Mouse (Mus musculus): ENCODE measurements at regions not wholly inside any gene's neighbourhood (a gene's known extent, or its start where the extent isn't known, plus 50 kb on each side); places are given as distances from the start of the nearest gene placed in this dataset.

- Histone ChIP-seq H3K9ac (ENCODE audit: low read length) (no peak overlapping the region), H3K4me1 (ENCODE audit: control insufficient read depth in 2 of 2, insufficient read depth in 2 of 2, low read length in 2 of 2) (peaks cover 0 to 2% of the 10 kb centered on the region in 2 experiments; a peak in 1 of 4 replicates), H3K27ac (replicated peaks in 1 of 2; ENCODE audit: control insufficient read depth in 1 of 2, insufficient read depth in 1 of 2, low read depth in 2 of 2, low read length in 2 of 2) (no peak overlapping the region), H3K4me3 (ENCODE audit: control insufficient read depth in 1 of 2, insufficient read depth in 1 of 2, low read depth in 1 of 2, low read length in 2 of 2) (no peak overlapping the region), H3K27me3 (ENCODE audit: control insufficient read depth, insufficient read depth, low read length) (no peaks in the 10 kb centered on the region), H3K9me3 (ENCODE audit: control insufficient read depth, low read length) (no peaks in the 10 kb centered on the region), H3K4me2 (ENCODE audit: low read length) (no peak overlapping the region), H3K36me3 (ENCODE audit: control insufficient read depth, insufficient read depth, low read length) (no peaks in the 10 kb centered on the region)
- 84% methylated on average over 6 of the region's 6 CpGs for WGBS
- ATAC-seq (ENCODE audit: insufficient number of reproducible peaks, insufficient read depth, low FRiP score, low read depth) = no peak
Observed at GRCm38 (mm10) chr1:187446511-187446910, 162.1 kb upstream of the Esrrg start.

GRCm38 (mm10) chr1:187448173-187448572 lies 160.4 kb upstream of the Esrrg start:
- 17% methylated on average over 6 of the region's 6 CpGs for WGBS
- Histone ChIP-seq H3K9ac (ENCODE audit: low read length) (no peak overlapping the region), H3K9me3 (ENCODE audit: control insufficient read depth, low read length) (no peaks in the 10 kb centered on the region), H3K4me2 (ENCODE audit: low read length) (peak overlapping the region; percentile 7; the same call in 1 of the 2 replicates), H3K27ac (replicated peaks in 1 of 2; ENCODE audit: control insufficient read depth in 1 of 2, insufficient read depth in 1 of 2, low read depth in 2 of 2, low read length in 2 of 2) (no peak overlapping the region), H3K27me3 (ENCODE audit: control insufficient read depth, insufficient read depth, low read length) (no peaks in the 10 kb centered on the region), H3K4me1 (ENCODE audit: control insufficient read depth in 2 of 2, insufficient read depth in 2 of 2, low read length in 2 of 2) (peaks cover 0 to 2% of the 10 kb centered on the region in 2 experiments; a peak in 1 of 4 replicates), H3K36me3 (ENCODE audit: control insufficient read depth, insufficient read depth, low read length) (no peaks in the 10 kb centered on the region), H3K4me3 (ENCODE audit: control insufficient read depth in 1 of 2, insufficient read depth in 1 of 2, low read depth in 1 of 2, low read length in 2 of 2) (no peak overlapping the region)
- no peak for ATAC-seq (ENCODE audit: insufficient number of reproducible peaks, insufficient read depth, low FRiP score, low read depth)

GRCm38 (mm10) chr1:187450106-187450505 lies 158.5 kb upstream of the Esrrg start:
- H3K9me3 ChIP-seq (ENCODE audit: control insufficient read depth, low read length) = no peaks in the 10 kb centered on the region
- H3K4me1 ChIP-seq (ENCODE audit: control insufficient read depth in 2 of 2, insufficient read depth in 2 of 2, low read length in 2 of 2) = peaks cover 0 to 2% of the 10 kb centered on the region in 2 experiments; a peak in 1 of 4 replicates
- no peak overlapping the region for H3K4me2 ChIP-seq (ENCODE audit: low read length)
- H3K36me3 ChIP-seq (ENCODE audit: control insufficient read depth, insufficient read depth, low read length) = no peaks in the 10 kb centered on the region
- ATAC-seq (ENCODE audit: insufficient number of reproducible peaks, insufficient read depth, low FRiP score, low read depth) = no peak
- H3K4me3 ChIP-seq (ENCODE audit: control insufficient read depth in 1 of 2, insufficient read depth in 1 of 2, low read depth in 1 of 2, low read length in 2 of 2) = no peak overlapping the region
- no peak overlapping the region for H3K27ac ChIP-seq (replicated peaks in 1 of 2; ENCODE audit: control insufficient read depth in 1 of 2, insufficient read depth in 1 of 2, low read depth in 2 of 2, low read length in 2 of 2)
- H3K9ac ChIP-seq (ENCODE audit: low read length) = no peak overlapping the region
- H3K27me3 ChIP-seq (ENCODE audit: control insufficient read depth, insufficient read depth, low read length) = no peaks in the 10 kb centered on the region
- WGBS = 72% methylated on average over 3 of the region's 3 CpGs

- no peak overlapping the region for H3K9ac ChIP-seq (ENCODE audit: low read length)
- no peaks in the 10 kb centered on the region for H3K27me3 ChIP-seq (ENCODE audit: control insufficient read depth, insufficient read depth, low read length)
- H3K4me1 ChIP-seq (ENCODE audit: control insufficient read depth in 2 of 2, insufficient read depth in 2 of 2, low read length in 2 of 2) = peaks cover 0 to 2% of the 10 kb centered on the region in 2 experiments; a peak in 1 of 4 replicates
- no peaks in the 10 kb centered on the region for H3K9me3 ChIP-seq (ENCODE audit: control insufficient read depth, low read length)
- no peak overlapping the region for H3K4me2 ChIP-seq (ENCODE audit: low read length)
- ATAC-seq (ENCODE audit: insufficient number of reproducible peaks, insufficient read depth, low FRiP score, low read depth) = no peak
- WGBS = 30% methylated on average over 6 of the region's 6 CpGs
- H3K4me3 ChIP-seq (ENCODE audit: control insufficient read depth in 1 of 2, insufficient read depth in 1 of 2, low read depth in 1 of 2, low read length in 2 of 2) = no peak overlapping the region
- H3K27ac ChIP-seq (replicated peaks in 1 of 2; ENCODE audit: control insufficient read depth in 1 of 2, insufficient read depth in 1 of 2, low read depth in 2 of 2, low read length in 2 of 2) = no peak overlapping the region
- no peaks in the 10 kb centered on the region for H3K36me3 ChIP-seq (ENCODE audit: control insufficient read depth, insufficient read depth, low read length)
Observed at GRCm38 (mm10) chr1:187452189-187452588, 156.4 kb upstream of the Esrrg start.

GRCm38 (mm10) chr1:187454431-187454830 lies 154.2 kb upstream of the Esrrg start:
- Histone ChIP-seq H3K27ac (replicated peaks in 1 of 2; ENCODE audit: control insufficient read depth in 1 of 2, insufficient read depth in 1 of 2, low read depth in 2 of 2, low read length in 2 of 2) (no peak overlapping the region), H3K36me3 (ENCODE audit: control insufficient read depth, insufficient read depth, low read length) (no peaks in the 10 kb centered on the region), H3K4me2 (ENCODE audit: low read length) (no peak overlapping the region), H3K9ac (ENCODE audit: low read length) (no peak overlapping the region), H3K4me1 (ENCODE audit: control insufficient read depth in 2 of 2, insufficient read depth in 2 of 2, low read length in 2 of 2) (no peaks in the 10 kb centered on the region), H3K27me3 (ENCODE audit: control insufficient read depth, insufficient read depth, low read length) (no peaks in the 10 kb centered on the region), H3K4me3 (ENCODE audit: control insufficient read depth in 1 of 2, insufficient read depth in 1 of 2, low read depth in 1 of 2, low read length in 2 of 2) (no peak overlapping the region), H3K9me3 (ENCODE audit: control insufficient read depth, low read length) (no peaks in the 10 kb centered on the region; the same call in 1 of the 2 replicates)
- no peak for ATAC-seq (ENCODE audit: insufficient number of reproducible peaks, insufficient read depth, low FRiP score, low read depth)
- WGBS = 62% methylated on average over 5 of the region's 5 CpGs

- H3K9me3 ChIP-seq (ENCODE audit: control insufficient read depth, low read length) = no peaks in the 10 kb centered on the region
- no peak overlapping the region for H3K4me3 ChIP-seq (ENCODE audit: control insufficient read depth in 1 of 2, insufficient read depth in 1 of 2, low read depth in 1 of 2, low read length in 2 of 2)
- no peaks in the 10 kb centered on the region for H3K27me3 ChIP-seq (ENCODE audit: control insufficient read depth, insufficient read depth, low read length)
- no peak overlapping the region for H3K27ac ChIP-seq (replicated peaks in 1 of 2; ENCODE audit: control insufficient read depth in 1 of 2, insufficient read depth in 1 of 2, low read depth in 2 of 2, low read length in 2 of 2)
- no peak overlapping the region for H3K4me2 ChIP-seq (ENCODE audit: low read length)
- H3K4me1 ChIP-seq (ENCODE audit: control insufficient read depth in 2 of 2, insufficient read depth in 2 of 2, low read length in 2 of 2) = no peaks in the 10 kb centered on the region
- 76% methylated on average over 2 of the region's 2 CpGs for WGBS
- ATAC-seq (ENCODE audit: insufficient number of reproducible peaks, insufficient read depth, low FRiP score, low read depth) = no peak
- no peak overlapping the region for H3K9ac ChIP-seq (ENCODE audit: low read length)
- H3K36me3 ChIP-seq (ENCODE audit: control insufficient read depth, insufficient read depth, low read length) = no peaks in the 10 kb centered on the region
Observed at GRCm38 (mm10) chr1:187484821-187485220, 123.8 kb upstream of the Esrrg start.

- Histone ChIP-seq H3K4me2 (ENCODE audit: low read length) (0 out of 2 replicates have a peak overlapping the region, but pooled peaks have one; percentile 13), H3K4me3 (ENCODE audit: control insufficient read depth in 1 of 2, insufficient read depth in 1 of 2, low read depth in 1 of 2, low read length in 2 of 2) (no peak overlapping the region), H3K36me3 (ENCODE audit: control insufficient read depth, insufficient read depth, low read length) (no peaks in the 10 kb centered on the region), H3K27me3 (ENCODE audit: control insufficient read depth, insufficient read depth, low read length) (no peaks in the 10 kb centered on the region), H3K27ac (replicated peaks in 1 of 2; ENCODE audit: control insufficient read depth in 1 of 2, insufficient read depth in 1 of 2, low read depth in 2 of 2, low read length in 2 of 2) (no peak overlapping the region), H3K4me1 (ENCODE audit: control insufficient read depth in 2 of 2, insufficient read depth in 2 of 2, low read length in 2 of 2) (no peaks in the 10 kb centered on the region), H3K9ac (ENCODE audit: low read length) (no peak overlapping the region), H3K9me3 (ENCODE audit: control insufficient read depth, low read length) (no peaks in the 10 kb centered on the region)
- ATAC-seq (ENCODE audit: insufficient number of reproducible peaks, insufficient read depth, low FRiP score, low read depth) = no peak
- WGBS = 66% methylated on average over 13 of the region's 13 CpGs
Observed at GRCm38 (mm10) chr1:187487948-187488690, 120.5 kb upstream of the Esrrg start.

- Histone ChIP-seq H3K27me3 (ENCODE audit: control insufficient read depth, insufficient read depth, low read length) (no peaks in the 10 kb centered on the region), H3K27ac (replicated peaks in 1 of 2; ENCODE audit: control insufficient read depth in 1 of 2, insufficient read depth in 1 of 2, low read depth in 2 of 2, low read length in 2 of 2) (no peak overlapping the region), H3K9me3 (ENCODE audit: control insufficient read depth, low read length) (no peaks in the 10 kb centered on the region), H3K4me3 (ENCODE audit: control insufficient read depth in 1 of 2, insufficient read depth in 1 of 2, low read depth in 1 of 2, low read length in 2 of 2) (no peak overlapping the region), H3K36me3 (ENCODE audit: control insufficient read depth, insufficient read depth, low read length) (no peaks in the 10 kb centered on the region), H3K4me1 (ENCODE audit: control insufficient read depth in 2 of 2, insufficient read depth in 2 of 2, low read length in 2 of 2) (no peaks in the 10 kb centered on the region), H3K9ac (ENCODE audit: low read length) (no peak overlapping the region), H3K4me2 (ENCODE audit: low read length) (no peak overlapping the region)
- ATAC-seq (ENCODE audit: insufficient number of reproducible peaks, insufficient read depth, low FRiP score, low read depth) = no peak
- WGBS = 69% methylated on average over 3 of the region's 3 CpGs
Observed at GRCm38 (mm10) chr1:187489452-187489851, 119.1 kb upstream of the Esrrg start.
